Mouse (Mus musculus): ENCODE data around the gene Grid2. TPM values are rescaled to one million over a fixed set of nuclear protein-coding genes. Genes with fewer than 3 reads are reported as not detected.

Gene Grid2
- polyA plus RNA-seq, 1 experiment from 2014 or later = 1.3 TPM

- 3% methylated on average over 14 of the region's 14 CpGs for WGBS
- Histone ChIP-seq H3K4me3 (replicated peaks) (peak overlapping the region; percentile 43; the same call in 1 of the 2 replicates), H3K9me3 (no peaks in the 10 kb centered on the region), H3K36me3 (no peaks in the 10 kb centered on the region), H3K27me3 (peaks cover 84% of the 10 kb centered on the region), H3K4me2 (no peak overlapping the region), H3K27ac (no peak overlapping the region), H3K9ac (replicated peaks) (no peak overlapping the region), H3K4me1 (replicated peaks) (peaks cover 35% of the 10 kb centered on the region)
- no peak for ATAC-seq (ENCODE audit: insufficient number of reproducible peaks, insufficient read depth, low FRiP score, low TSS enrichment, low read depth)
Measured at GRCm38 (mm10) chr6:64730506-64731020, 1474.9 kb downstream of the Grid2 start.

DNA sequence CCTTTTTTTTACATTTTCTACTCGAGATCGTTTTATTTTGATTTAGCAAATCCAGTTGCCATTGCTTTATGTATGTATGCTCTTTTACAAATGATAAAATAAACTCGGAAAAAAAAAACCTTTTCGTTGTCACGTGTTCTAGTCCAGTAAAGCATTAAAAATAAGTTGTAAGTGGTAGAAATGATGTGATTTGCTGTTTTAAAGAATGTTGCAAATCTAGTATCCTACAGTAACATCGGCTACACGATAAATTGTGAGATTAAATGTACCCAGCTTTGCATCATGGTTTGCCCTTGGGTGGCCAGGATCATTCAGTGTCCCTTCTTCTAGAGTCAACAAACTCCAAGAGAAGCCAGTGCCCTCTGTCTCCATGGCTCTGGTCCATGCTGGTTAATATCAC lies 1475.5 kb downstream of the Grid2 start:
- Histone ChIP-seq H3K27me3 (peaks cover 90% of the 10 kb centered on the region), H3K4me1 (replicated peaks) (peaks cover 35% of the 10 kb centered on the region), H3K9me3 (no peaks in the 10 kb centered on the region), H3K36me3 (no peaks in the 10 kb centered on the region), H3K27ac (no peak overlapping the region), H3K4me2 (no peak overlapping the region), H3K4me3 (replicated peaks) (no peak overlapping the region), H3K9ac (replicated peaks) (no peak overlapping the region)
- 7% methylated on average over 7 of the region's 7 CpGs for WGBS
- no peak for ATAC-seq (ENCODE audit: insufficient number of reproducible peaks, insufficient read depth, low FRiP score, low TSS enrichment, low read depth)

- peaks cover 35% of the 10 kb centered on the region for H3K4me1 ChIP-seq (replicated peaks)
- no peaks in the 10 kb centered on the region for H3K9me3 ChIP-seq
- ATAC-seq (ENCODE audit: insufficient number of reproducible peaks, insufficient read depth, low FRiP score, low TSS enrichment, low read depth) = no peak
- H3K9ac ChIP-seq (replicated peaks) = no peak overlapping the region
- WGBS = 4% methylated on average over 8 of the region's 8 CpGs
- no peak overlapping the region for H3K4me2 ChIP-seq
- H3K27ac ChIP-seq = no peak overlapping the region
- H3K4me3 ChIP-seq (replicated peaks) = no peak overlapping the region
- H3K36me3 ChIP-seq = no peaks in the 10 kb centered on the region
- peaks cover 93% of the 10 kb centered on the region for H3K27me3 ChIP-seq
Measured at GRCm38 (mm10) chr6:64731621-64732320, 1476.1 kb downstream of the Grid2 start.

GRCm38 (mm10) chr6:64733311-64733710 lies 1477.6 kb downstream of the Grid2 start:
- peaks cover 84% of the 10 kb centered on the region for H3K27me3 ChIP-seq
- no peaks in the 10 kb centered on the region for H3K9me3 ChIP-seq
- ATAC-seq (ENCODE audit: insufficient number of reproducible peaks, insufficient read depth, low FRiP score, low TSS enrichment, low read depth) = no peak
- H3K9ac ChIP-seq (replicated peaks) = no peak overlapping the region
- whole genome bisulfite sequencing = 0% methylated on average over 4 of the region's 4 CpGs
- H3K4me2 ChIP-seq = no peak overlapping the region
- no peak overlapping the region for H3K4me3 ChIP-seq (replicated peaks)
- H3K4me1 ChIP-seq (replicated peaks) = peaks cover 28% of the 10 kb centered on the region
- H3K27ac ChIP-seq = no peak overlapping the region
- H3K36me3 ChIP-seq = no peaks in the 10 kb centered on the region

DNA sequence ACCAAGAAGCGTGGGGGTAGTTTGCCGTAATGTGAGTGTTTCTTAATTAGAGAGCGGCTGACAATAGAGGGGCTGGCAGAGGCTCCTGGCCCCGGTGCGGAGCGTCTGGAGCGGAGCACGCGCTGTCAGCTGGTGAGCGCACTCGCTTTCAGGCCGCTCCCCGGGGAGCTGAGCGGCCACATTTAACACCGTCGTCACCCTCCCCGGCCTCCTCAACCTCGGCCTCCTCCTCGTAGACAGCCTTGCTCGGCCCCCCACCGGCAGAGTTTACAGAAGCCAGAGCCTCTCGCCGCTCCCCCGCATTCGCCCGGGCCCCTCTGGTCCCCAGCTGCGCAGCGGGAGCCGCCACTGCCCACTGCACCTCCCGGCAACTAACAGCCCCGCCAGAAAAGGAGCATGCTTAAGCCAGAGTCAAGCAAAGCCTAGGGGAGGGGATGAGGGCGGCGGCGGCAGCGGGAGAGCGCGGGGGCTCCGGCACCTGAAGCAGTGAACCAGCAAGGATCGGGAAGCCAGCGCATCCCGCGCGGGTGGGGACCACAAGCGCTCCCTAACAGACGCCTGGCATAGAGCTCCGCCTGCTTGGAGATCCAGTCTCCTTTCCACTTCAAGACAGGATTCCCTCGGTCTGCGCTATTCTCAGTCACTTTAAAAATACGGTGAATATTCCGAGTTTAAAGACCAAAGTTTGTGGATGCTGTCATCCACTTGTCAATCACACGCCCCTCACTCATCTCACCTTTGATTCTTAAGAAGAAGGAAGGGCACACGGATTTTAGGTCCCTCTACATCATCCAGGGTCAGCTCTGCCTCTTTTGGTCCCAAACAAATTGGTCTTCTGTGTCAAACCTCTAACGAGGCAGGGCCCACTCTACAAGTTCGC lies 1479.0 kb downstream of the Grid2 start:
- Histone ChIP-seq H3K27me3 (peaks cover 75% of the 10 kb centered on the region), H3K4me2 (peak overlapping the region; percentile 85), H3K9ac (replicated peaks) (peak overlapping the region; percentile 47), H3K27ac (no peak overlapping the region), H3K9me3 (no peaks in the 10 kb centered on the region), H3K36me3 (no peaks in the 10 kb centered on the region), H3K4me1 (replicated peaks) (peaks cover 16% of the 10 kb centered on the region), H3K4me3 (replicated peaks) (peak overlapping the region; percentile 45)
- WGBS = under 1% methylated on average over 54 of the region's 54 CpGs
- ATAC-seq (ENCODE audit: insufficient number of reproducible peaks, insufficient read depth, low FRiP score, low TSS enrichment, low read depth) = peak; percentile 53

GRCm38 (mm10) chr6:64736317-64736716 lies 1480.6 kb downstream of the Grid2 start:
- peaks cover 65% of the 10 kb centered on the region for H3K27me3 ChIP-seq
- no peak overlapping the region for H3K9ac ChIP-seq (replicated peaks)
- no peak for ATAC-seq (ENCODE audit: insufficient number of reproducible peaks, insufficient read depth, low FRiP score, low TSS enrichment, low read depth)
- peaks cover 9% of the 10 kb centered on the region; the same call in 1 of the 2 replicates for H3K4me1 ChIP-seq (replicated peaks)
- H3K27ac ChIP-seq = no peak overlapping the region
- WGBS = 73% methylated on average over 4 of the region's 4 CpGs
- no peaks in the 10 kb centered on the region for H3K9me3 ChIP-seq
- no peak overlapping the region for H3K4me3 ChIP-seq (replicated peaks)
- no peak overlapping the region for H3K4me2 ChIP-seq
- no peaks in the 10 kb centered on the region for H3K36me3 ChIP-seq

DNA sequence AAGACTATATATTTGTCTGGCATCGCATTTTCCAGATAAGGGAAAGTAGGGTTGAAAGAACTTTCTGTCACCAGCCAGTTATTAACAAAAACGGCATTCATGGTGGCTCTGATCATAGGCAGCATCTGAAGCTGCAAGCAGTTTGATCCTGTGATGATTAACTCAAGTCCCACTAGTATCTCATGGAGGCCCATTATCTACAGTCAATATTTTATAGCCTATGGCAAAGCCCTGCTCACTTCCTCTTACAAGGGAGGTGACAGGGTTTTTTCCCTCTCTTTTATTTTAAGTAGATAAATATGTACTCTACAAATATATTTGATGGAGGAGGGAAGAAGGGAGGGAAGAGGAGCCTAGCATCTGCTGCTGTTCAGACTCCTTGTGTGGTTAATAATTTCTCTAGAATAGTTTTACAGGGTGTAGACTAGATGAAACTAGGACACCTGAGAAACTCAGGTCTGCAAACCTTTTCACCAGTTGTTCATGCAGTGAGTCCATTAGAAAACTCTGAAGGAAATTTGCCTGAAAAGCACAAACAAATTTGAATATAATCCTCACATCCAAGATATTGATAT lies 1487.3 kb downstream of the Grid2 start:
- Histone ChIP-seq H3K27me3 (peaks cover 7% of the 10 kb centered on the region; the same call in 1 of the 2 replicates), H3K4me2 (no peak overlapping the region)

More for the DNA sequence above, 1487.3 kb downstream of the Grid2 start:
- no peak overlapping the region for H3K9ac ChIP-seq (replicated peaks)
- no peaks in the 10 kb centered on the region for H3K4me1 ChIP-seq (replicated peaks)
- H3K9me3 ChIP-seq = no peaks in the 10 kb centered on the region
- H3K36me3 ChIP-seq = no peaks in the 10 kb centered on the region
- 78% methylated on average over 2 of the region's 2 CpGs for WGBS
- no peak for ATAC-seq (ENCODE audit: insufficient number of reproducible peaks, insufficient read depth, low FRiP score, low TSS enrichment, low read depth)
- H3K4me3 ChIP-seq (replicated peaks) = no peak overlapping the region
- H3K27ac ChIP-seq = no peak overlapping the region
